In genomic region chr10:128302785-128303125, GRCm38 (mm10) we compare ENCODE assay signal across 8 mouse cellular contexts. TPM values are rescaled to one million over a fixed set of nuclear protein-coding genes. Genes with fewer than 3 reads are reported as not detected.
DNase-seq lines count a peak whose midpoint lies in the region; ATAC-seq and TF ChIP-seq lines count a peak whose summit lies in the region.

No protein-coding gene starts in this region.

- H3K79me3 ChIP-seq in C2C12 (ENCODE audit: low read depth): peaks cover 5% of the 10 kb centered on the region

- no peak for TF ChIP-seq EP300 in liver, postnatal 0 days (IDR thresholded peaks at IDR 0.05; ENCODE audit: low read depth)

- no peak for TF ChIP-seq CTCF in C2C12 (IDR thresholded peaks at IDR 0.05; ENCODE audit: control insufficient read depth, insufficient read depth, insufficient read length)
- TF ChIP-seq CTCF in liver, postnatal 0 days (IDR thresholded peaks at IDR 0.05; ENCODE audit: low read depth): 0 out of 2 replicates have a peak, but pooled peaks have one; percentile 5

- H3K4me1 ChIP-seq in forebrain, embryonic 14.5 days (ENCODE audit: control insufficient read depth, insufficient read depth, low read length): peaks cover 12% of the 10 kb centered on the region
- H3K4me1 ChIP-seq in liver, postnatal 0 days (ENCODE audit: insufficient read depth): peaks cover 35% of the 10 kb centered on the region

- H3K9me3 ChIP-seq in forebrain, embryonic 14.5 days (replicated peaks; ENCODE audit: control insufficient read depth, low read length): no peaks in the 10 kb centered on the region
- H3K9me3 ChIP-seq in liver, postnatal 0 days (ENCODE audit: low read length): no peaks in the 10 kb centered on the region

- WGBS in forebrain, embryonic 14.5 days: under 1% methylated on average over 9 of the region's 9 CpGs
- under 1% methylated on average over 9 of the region's 9 CpGs for WGBS in liver, postnatal 0 days (ENCODE audit: insufficient replicate concordance)

- peaks cover 15% of the 10 kb centered on the region for H3K79me2 ChIP-seq in C2C12 (ENCODE audit: control insufficient read depth, insufficient read depth)

- peak overlapping the region; percentile 76 for H3ac ChIP-seq in C2C12 (ENCODE audit: control insufficient read depth, insufficient read length, low read depth)

- no peaks in the 10 kb centered on the region for H3K36me3 ChIP-seq in C2C12 (ENCODE audit: control insufficient read depth, insufficient read depth)
- 0 out of 2 replicates have a peak, but pooled peaks cover 3% of the 10 kb centered on the region for H3K36me3 ChIP-seq in forebrain, embryonic 14.5 days (ENCODE audit: control insufficient read depth, insufficient read depth, low read length)
- peaks cover 3% of the 10 kb centered on the region; the same call in 1 of the 2 replicates for H3K36me3 ChIP-seq in liver, postnatal 0 days (replicated peaks; ENCODE audit: insufficient read depth, low read length)

- ATAC-seq in frontal cortex, adult (ENCODE audit: low TSS enrichment): peak; percentile 32; the same call in 1 of the 2 replicates
- peak; percentile 55 for ATAC-seq in forebrain, embryonic 14.5 days
- ATAC-seq in liver, postnatal 0 days: peak; percentile 28
- no peak for ATAC-seq in activated CD4-positive, CD25-positive, alpha-beta regulatory T cell, adult 4 months

- H3K27me3 ChIP-seq in C2C12 (ENCODE audit: control insufficient read depth, insufficient read depth, insufficient read length): no peaks in the 10 kb centered on the region
- no peaks in the 10 kb centered on the region for H3K27me3 ChIP-seq in forebrain, embryonic 14.5 days (replicated peaks; ENCODE audit: control insufficient read depth, insufficient read depth, low read length)
- H3K27me3 ChIP-seq in liver, postnatal 0 days (ENCODE audit: insufficient read depth, low read length): no peaks in the 10 kb centered on the region

- peak overlapping the region; percentile 56 for H3K4me3 ChIP-seq in C2C12 (ENCODE audit: insufficient read depth, poor library complexity, severe bottlenecking)
- peak overlapping the region; percentile 58 for H3K4me3 ChIP-seq in forebrain, embryonic 14.5 days (ENCODE audit: low read depth, low read length)
- peak overlapping the region; percentile 65 for H3K4me3 ChIP-seq in liver, postnatal 0 days (ENCODE audit: low read depth, low read length)

- peak overlapping the region; percentile 94 for H3K27ac ChIP-seq in forebrain, embryonic 14.5 days (ENCODE audit: low read depth, low read length)
- H3K27ac ChIP-seq in liver, postnatal 0 days (ENCODE audit: low read depth): peak overlapping the region; percentile 88

- peak overlapping the region; percentile 91 for H3K9ac ChIP-seq in forebrain, embryonic 14.5 days (ENCODE audit: low read length)
- H3K9ac ChIP-seq in liver, postnatal 0 days (replicated peaks): peak overlapping the region; percentile 92

- DNase-seq in frontal cortex, postnatal 25 days (ENCODE audit: low spot score in 2 of 2): no peak
- DNase-seq in forebrain, embryonic 14.5 days (ENCODE audit: low spot score): no peak
- no peak for DNase-seq in liver, postnatal 0 days
- DNase-seq in embryo, embryonic 9.5 days (ENCODE audit: extremely low spot score): no peak
- DNase-seq in kidney, postnatal 4 days: no peak

- H3K4me2 ChIP-seq in forebrain, embryonic 14.5 days (ENCODE audit: low read length): peak overlapping the region; percentile 77
- H3K4me2 ChIP-seq in liver, postnatal 0 days (ENCODE audit: low read depth, low read length): peak overlapping the region; percentile 87

TF ChIP-seq in C2C12, 6 proteins besides CTCF, POLR2A, EP300 and RAD21:
- TF ChIP-seq CEBPB (IDR thresholded peaks at IDR 0.05; ENCODE audit: low read depth) (no peak), MAX (IDR thresholded peaks at IDR 0.05) (no peak), USF1 (IDR thresholded peaks at IDR 0.05; ENCODE audit: low read depth) (no peak), FOSL1 (IDR thresholded peaks at IDR 0.05; ENCODE audit: insufficient read depth, low read length, poor library complexity, severe bottlenecking) (no peak), MYOD1 (IDR thresholded peaks at IDR 0.05; ENCODE audit: control insufficient read depth, insufficient read length, low read depth) (no peak), MYOG (IDR thresholded peaks at IDR 0.05; ENCODE audit: control insufficient read depth, extremely low read depth, insufficient read length) (no peak)

RNA-seq across cellular contexts. Expression of gene Pan2, which starts 0.4 kb away (rescaled TPM):
- polyA plus RNA-seq in C2C12 (2012; fragmentation: generic; extraction: Trizol): 5.0 TPM
- 21.4 and 23.2 TPM in 2 replicates for polyA plus RNA-seq in forebrain, embryonic 14.5 days (2014; fragmentation: Nextera tagmentation; extraction: Ambion mirVana)
- polyA plus RNA-seq in liver, postnatal 0 days (2015; fragmentation: Nextera tagmentation; extraction: Ambion mirVana): 9.2 and 10.2 TPM in 2 replicates
- polyA plus RNA-seq in activated CD4-positive, CD25-positive, alpha-beta regulatory T cell, adult 4 months (2017; shearing (Covaris generic)): 10 to 100 TPM; 18.9 to 21.1 TPM

RNA-seq across cellular contexts. Expression of gene Il23a, which starts 4.2 kb away (rescaled TPM):
- not detected for polyA plus RNA-seq in C2C12 (2012; fragmentation: generic; extraction: Trizol)
- not detected in 2 replicates for polyA plus RNA-seq in forebrain, embryonic 14.5 days (2014; fragmentation: Nextera tagmentation; extraction: Ambion mirVana)
- not detected in 2 replicates for polyA plus RNA-seq in liver, postnatal 0 days (2015; fragmentation: Nextera tagmentation; extraction: Ambion mirVana)
- not detected for polyA plus RNA-seq in activated CD4-positive, CD25-positive, alpha-beta regulatory T cell, adult 4 months (2017; shearing (Covaris generic))

RNA-seq across cellular contexts. Expression of gene Cnpy2, which starts 19.5 kb away (rescaled TPM):
- 102 TPM for polyA plus RNA-seq in C2C12 (2012; fragmentation: generic; extraction: Trizol)
- polyA plus RNA-seq in forebrain, embryonic 14.5 days (2014; fragmentation: Nextera tagmentation; extraction: Ambion mirVana): 231 and 256 TPM in 2 replicates
- polyA plus RNA-seq in liver, postnatal 0 days (2015; fragmentation: Nextera tagmentation; extraction: Ambion mirVana): 110 and 121 TPM in 2 replicates
- polyA plus RNA-seq in activated CD4-positive, CD25-positive, alpha-beta regulatory T cell, adult 4 months (2017; shearing (Covaris generic)): 100 to 1,000 TPM in 1 of 2 experiments, 10 to 100 TPM in 1; 96.7 to 115 TPM

RNA-seq across cellular contexts. Expression of gene Stat2, which starts 32.4 kb away (rescaled TPM):
- 3.9 TPM for polyA plus RNA-seq in C2C12 (2012; fragmentation: generic; extraction: Trizol)
- polyA plus RNA-seq in forebrain, embryonic 14.5 days (2014; fragmentation: Nextera tagmentation; extraction: Ambion mirVana): 11.6 and 17.4 TPM in 2 replicates
- 11.3 and 12.1 TPM in 2 replicates for polyA plus RNA-seq in liver, postnatal 0 days (2015; fragmentation: Nextera tagmentation; extraction: Ambion mirVana)
- polyA plus RNA-seq in activated CD4-positive, CD25-positive, alpha-beta regulatory T cell, adult 4 months (2017; shearing (Covaris generic)): 10 to 100 TPM; 45.6 to 66.1 TPM

RNA-seq across cellular contexts. Expression of gene Apof, which starts 34.3 kb away (rescaled TPM):
- polyA plus RNA-seq in C2C12 (2012; fragmentation: generic; extraction: Trizol): not detected
- polyA plus RNA-seq in forebrain, embryonic 14.5 days (2014; fragmentation: Nextera tagmentation; extraction: Ambion mirVana): not detected in 2 replicates
- polyA plus RNA-seq in liver, postnatal 0 days (2015; fragmentation: Nextera tagmentation; extraction: Ambion mirVana): 1,289 and 1,338 TPM in 2 replicates
- polyA plus RNA-seq in activated CD4-positive, CD25-positive, alpha-beta regulatory T cell, adult 4 months (2017; shearing (Covaris generic)): not detected
